Comparison of ENCODE assay signal across 8 mouse cellular contexts in the genomic region with DNA sequence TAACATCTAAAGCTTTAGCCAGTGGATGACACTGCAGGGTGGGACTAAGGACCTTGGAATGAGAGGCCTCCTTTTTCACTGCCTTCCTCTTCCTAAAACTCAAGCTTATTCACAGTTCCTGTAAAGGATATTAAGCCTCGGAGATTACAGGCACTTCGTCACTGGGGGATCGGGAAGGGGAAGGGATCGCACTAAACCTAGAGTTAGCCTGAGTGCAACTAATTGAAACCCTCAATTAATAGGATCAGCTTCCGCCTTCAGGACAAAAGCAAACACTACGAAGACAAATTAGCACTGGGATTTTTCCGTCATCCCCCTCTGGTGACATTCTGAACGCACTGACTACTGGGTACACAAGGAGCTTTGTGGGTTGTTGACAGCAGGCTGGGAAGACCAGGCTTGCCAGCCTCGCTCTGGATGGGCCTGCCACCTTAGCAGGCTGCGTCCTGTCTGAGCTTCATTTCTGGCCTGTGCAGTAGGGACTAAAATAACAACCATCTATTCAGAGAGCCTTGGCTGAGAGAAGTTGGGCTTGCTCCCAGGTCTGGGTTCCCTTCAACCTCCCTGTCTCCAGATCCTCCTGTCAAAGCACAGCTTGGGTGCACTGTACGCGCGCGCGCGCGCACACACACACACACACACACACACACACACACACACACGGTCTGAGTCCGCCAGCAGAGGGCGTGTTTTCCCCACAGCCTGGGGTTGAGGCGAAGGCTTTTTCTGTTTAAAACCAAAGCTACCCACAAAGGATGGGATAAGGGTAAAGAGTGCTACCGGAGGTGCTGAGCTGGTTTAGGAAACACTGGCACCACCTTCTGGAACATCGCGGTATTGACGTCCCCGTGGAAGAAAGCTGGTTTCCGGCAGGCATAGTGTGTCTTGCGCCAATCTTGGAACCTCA.
A peak's percentile ranks its signal among the peaks of the same experiment; 100 is the strongest.
DNase-seq lines count a peak whose midpoint lies in the region; ATAC-seq lines count a peak whose summit lies in the region.

No protein-coding gene starts in this region.

- H3K27ac ChIP-seq in intestine, embryonic 14.5 days (ENCODE audit: low read depth), result no peak overlapping the region

- no peaks in the 10 kb centered on the region for H3K36me3 ChIP-seq in intestine, embryonic 14.5 days (ENCODE audit: control insufficient read depth, insufficient read depth, low read length)

- intact Hi-C loops in gastrocnemius, postnatal 36 days (cut with DNase I), result loop anchor here (10.0 kb wide), 2 partner anchors 526 to 556 kb away; no protein-coding TSS in a partner anchor
- intact Hi-C loops in left cerebral cortex, postnatal 10 days (cut with DNase I), result loop anchor here (2.0 to 10.0 kb wide), 3 partner anchors 144 to 876 kb away; a partner anchor contains a TSS

- 33% methylated on average over 28 of the region's 28 CpGs for WGBS in intestine, embryonic 14.5 days

- no peaks in the 10 kb centered on the region for H3K9me3 ChIP-seq in intestine, embryonic 14.5 days (ENCODE audit: control insufficient read depth, low read length)

- H3K4me3 ChIP-seq in intestine, embryonic 14.5 days (ENCODE audit: low read depth, low read length), result no peak overlapping the region

- DNase-seq in adipocyte (ENCODE audit: low spot score), result peak; percentile 36
- peak; percentile 87 for DNase-seq in embryo, embryonic 10 days (ENCODE audit: low spot score)
- peak; percentile 35 to 72 for DNase-seq in gastrocnemius, postnatal 36 days
- DNase-seq in intestine, embryonic 14.5 days (ENCODE audit: low spot score), result peak; percentile 93
- peak; percentile 83 to 87 for DNase-seq in left cerebral cortex, postnatal 10 days (ENCODE audit: extremely low spot score in 1 of 2, low spot score in 2 of 2)
- peak; percentile 87 for DNase-seq in mesoderm, embryonic 11.5 days (ENCODE audit: low read depth, low spot score)
- DNase-seq in skeletal muscle tissue, adult 2 months (ENCODE audit: low read depth, low spot score), result peak; percentile 80

- ATAC-seq in intestine, embryonic 14.5 days (replicated peaks; ENCODE audit: low FRiP score, low TSS enrichment, low read depth), result peak; percentile 89
- no peak for ATAC-seq in monocyte, adult 5-6 weeks (replicated peaks; ENCODE audit: insufficient number of reproducible peaks, low FRiP score, low TSS enrichment, poor library complexity, severe bottlenecking)

- peak overlapping the region; percentile 18 for H3K4me2 ChIP-seq in intestine, embryonic 14.5 days (ENCODE audit: low read length)

- H3K27me3 ChIP-seq in intestine, embryonic 14.5 days (replicated peaks; ENCODE audit: control insufficient read depth, insufficient read depth, low read length), result no peaks in the 10 kb centered on the region

- no peak overlapping the region for H3K9ac ChIP-seq in intestine, embryonic 14.5 days (ENCODE audit: low read length)

- no peaks in the 10 kb centered on the region for H3K4me1 ChIP-seq in intestine, embryonic 14.5 days (replicated peaks; ENCODE audit: control insufficient read depth, insufficient read depth, low read length)

Comparison
In these comparisons a context has a peak if more than half of its experiments do, and no peak if none do; other contexts are left out.
1. DNase-seq: peak in every context shown above with its lines; median percentile 93 in intestine, embryonic 14.5 days; 87 in embryo, embryonic 10 days; 87 in mesoderm, embryonic 11.5 days; 85 in left cerebral cortex, postnatal 10 days; 80 in skeletal muscle tissue, adult 2 months; 54 in gastrocnemius, postnatal 36 days; 36 in adipocyte.